Mouse (Mus musculus): ENCODE measurements around the gene Gm14137. TPM values are rescaled to one million over a fixed set of nuclear protein-coding genes. Genes with fewer than 3 reads are reported as not detected.

Gm14137 gene
- polyA plus RNA-seq, 1 experiment = 1.5 TPM

GRCm38 (mm10) chr2:119147775-119148174, 26.5 kb upstream of the Gm14137 start:
- Histone ChIP-seq H3K27me3 (ENCODE audit: control insufficient read depth, insufficient read depth, insufficient read length) (no peaks in the 10 kb centered on the region), H3K36me3 (ENCODE audit: control insufficient read depth, insufficient read depth) (peaks cover 70% of the 10 kb centered on the region), H3K79me2 (ENCODE audit: control insufficient read depth, insufficient read depth) (no peaks in the 10 kb centered on the region), H3K4me3 (ENCODE audit: insufficient read depth, poor library complexity, severe bottlenecking) (no peak overlapping the region), H3ac (ENCODE audit: control insufficient read depth, insufficient read length, low read depth) (no peak overlapping the region), H3K79me3 (ENCODE audit: low read depth) (no peaks in the 10 kb centered on the region)
- no peak for TF ChIP-seq USF1 (IDR thresholded peaks at IDR 0.05; ENCODE audit: low read depth)
- TF ChIP-seq CEBPB (IDR thresholded peaks at IDR 0.05; ENCODE audit: low read depth) = no peak
- TF ChIP-seq MYOD1 (IDR thresholded peaks at IDR 0.05; ENCODE audit: control insufficient read depth, insufficient read length, low read depth) = no peak
- TF ChIP-seq MAX (IDR thresholded peaks at IDR 0.05) = no peak
- no peak for TF ChIP-seq MYOG (IDR thresholded peaks at IDR 0.05; ENCODE audit: control insufficient read depth, extremely low read depth, insufficient read length)
- TF ChIP-seq FOSL1 (IDR thresholded peaks at IDR 0.05; ENCODE audit: insufficient read depth, low read length, poor library complexity, severe bottlenecking) = no peak
- TF ChIP-seq CTCF (IDR thresholded peaks at IDR 0.05; ENCODE audit: control insufficient read depth, insufficient read depth, insufficient read length) = no peak

GRCm38 (mm10) chr2:119152255-119152654, 22.1 kb upstream of the Gm14137 start:
- TF ChIP-seq USF1 (IDR thresholded peaks at IDR 0.05; ENCODE audit: low read depth) = no peak
- no peak for TF ChIP-seq MYOD1 (IDR thresholded peaks at IDR 0.05; ENCODE audit: control insufficient read depth, insufficient read length, low read depth)
- TF ChIP-seq CEBPB (IDR thresholded peaks at IDR 0.05; ENCODE audit: low read depth) = no peak
- TF ChIP-seq MAX (IDR thresholded peaks at IDR 0.05) = no peak
- no peak for TF ChIP-seq FOSL1 (IDR thresholded peaks at IDR 0.05; ENCODE audit: insufficient read depth, low read length, poor library complexity, severe bottlenecking)
- no peak for TF ChIP-seq CTCF (IDR thresholded peaks at IDR 0.05; ENCODE audit: control insufficient read depth, insufficient read depth, insufficient read length)
- TF ChIP-seq MYOG (IDR thresholded peaks at IDR 0.05; ENCODE audit: control insufficient read depth, extremely low read depth, insufficient read length) = no peak
- no peaks in the 10 kb centered on the region for H3K27me3 ChIP-seq (ENCODE audit: control insufficient read depth, insufficient read depth, insufficient read length)
- H3K4me3 ChIP-seq (ENCODE audit: insufficient read depth, poor library complexity, severe bottlenecking) = no peak overlapping the region
- peaks cover 12% of the 10 kb centered on the region for H3K79me3 ChIP-seq (ENCODE audit: low read depth)
- H3ac ChIP-seq (ENCODE audit: control insufficient read depth, insufficient read length, low read depth) = no peak overlapping the region
- H3K79me2 ChIP-seq (ENCODE audit: control insufficient read depth, insufficient read depth) = peaks cover 34% of the 10 kb centered on the region
- peaks cover 48% of the 10 kb centered on the region for H3K36me3 ChIP-seq (ENCODE audit: control insufficient read depth, insufficient read depth)

- no peak for TF ChIP-seq FOSL1 (IDR thresholded peaks at IDR 0.05; ENCODE audit: insufficient read depth, low read length, poor library complexity, severe bottlenecking)
- TF ChIP-seq CTCF (IDR thresholded peaks at IDR 0.05; ENCODE audit: control insufficient read depth, insufficient read depth, insufficient read length) = no peak
- TF ChIP-seq MYOG (IDR thresholded peaks at IDR 0.05; ENCODE audit: control insufficient read depth, extremely low read depth, insufficient read length) = no peak
- TF ChIP-seq CEBPB (IDR thresholded peaks at IDR 0.05; ENCODE audit: low read depth) = no peak
- no peak for TF ChIP-seq USF1 (IDR thresholded peaks at IDR 0.05; ENCODE audit: low read depth)
- TF ChIP-seq MAX (IDR thresholded peaks at IDR 0.05) = no peak
- no peak for TF ChIP-seq MYOD1 (IDR thresholded peaks at IDR 0.05; ENCODE audit: control insufficient read depth, insufficient read length, low read depth)
- H3K4me3 ChIP-seq (ENCODE audit: insufficient read depth, poor library complexity, severe bottlenecking) = no peak overlapping the region
- H3ac ChIP-seq (ENCODE audit: control insufficient read depth, insufficient read length, low read depth) = no peak overlapping the region
- peaks cover 12% of the 10 kb centered on the region for H3K79me3 ChIP-seq (ENCODE audit: low read depth)
- H3K27me3 ChIP-seq (ENCODE audit: control insufficient read depth, insufficient read depth, insufficient read length) = no peaks in the 10 kb centered on the region
- peaks cover 44% of the 10 kb centered on the region for H3K36me3 ChIP-seq (ENCODE audit: control insufficient read depth, insufficient read depth)
- peaks cover 34% of the 10 kb centered on the region for H3K79me2 ChIP-seq (ENCODE audit: control insufficient read depth, insufficient read depth)
Observed at GRCm38 (mm10) chr2:119154683-119155082, 19.6 kb upstream of the Gm14137 start.

- H3K27me3 ChIP-seq (ENCODE audit: control insufficient read depth, insufficient read depth, insufficient read length) = no peaks in the 10 kb centered on the region
- peaks cover 34% of the 10 kb centered on the region for H3K79me2 ChIP-seq (ENCODE audit: control insufficient read depth, insufficient read depth)
- peaks cover 38% of the 10 kb centered on the region for H3K36me3 ChIP-seq (ENCODE audit: control insufficient read depth, insufficient read depth)
- H3K4me3 ChIP-seq (ENCODE audit: insufficient read depth, poor library complexity, severe bottlenecking) = peak overlapping the region; percentile 97
- TF ChIP-seq CTCF (IDR thresholded peaks at IDR 0.05; ENCODE audit: control insufficient read depth, insufficient read depth, insufficient read length) (no peak), FOSL1 (IDR thresholded peaks at IDR 0.05; ENCODE audit: insufficient read depth, low read length, poor library complexity, severe bottlenecking) (no peak), MAX (IDR thresholded peaks at IDR 0.05) (no peak), USF1 (IDR thresholded peaks at IDR 0.05; ENCODE audit: low read depth) (no peak), MYOD1 (IDR thresholded peaks at IDR 0.05; ENCODE audit: control insufficient read depth, insufficient read length, low read depth) (no peak), MYOG (IDR thresholded peaks at IDR 0.05; ENCODE audit: control insufficient read depth, extremely low read depth, insufficient read length) (no peak), CEBPB (IDR thresholded peaks at IDR 0.05; ENCODE audit: low read depth) (no peak)
- H3K79me3 ChIP-seq (ENCODE audit: low read depth) = peaks cover 12% of the 10 kb centered on the region
- no peak overlapping the region for H3ac ChIP-seq (ENCODE audit: control insufficient read depth, insufficient read length, low read depth)
Observed at GRCm38 (mm10) chr2:119155388-119155787, 18.9 kb upstream of the Gm14137 start.

GRCm38 (mm10) chr2:119156081-119156680, 18.1 kb upstream of the Gm14137 start:
- Histone ChIP-seq H3K79me3 (ENCODE audit: low read depth) (peaks cover 12% of the 10 kb centered on the region), H3K4me3 (ENCODE audit: insufficient read depth, poor library complexity, severe bottlenecking) (peak overlapping the region; percentile 97), H3ac (ENCODE audit: control insufficient read depth, insufficient read length, low read depth) (peak overlapping the region; percentile 86), H3K27me3 (ENCODE audit: control insufficient read depth, insufficient read depth, insufficient read length) (no peaks in the 10 kb centered on the region), H3K36me3 (ENCODE audit: control insufficient read depth, insufficient read depth) (peaks cover 30% of the 10 kb centered on the region), H3K79me2 (ENCODE audit: control insufficient read depth, insufficient read depth) (peaks cover 34% of the 10 kb centered on the region)
- no peak for TF ChIP-seq USF1 (IDR thresholded peaks at IDR 0.05; ENCODE audit: low read depth)
- no peak for TF ChIP-seq MAX (IDR thresholded peaks at IDR 0.05)
- no peak for TF ChIP-seq CEBPB (IDR thresholded peaks at IDR 0.05; ENCODE audit: low read depth)
- no peak for TF ChIP-seq MYOD1 (IDR thresholded peaks at IDR 0.05; ENCODE audit: control insufficient read depth, insufficient read length, low read depth)
- no peak for TF ChIP-seq MYOG (IDR thresholded peaks at IDR 0.05; ENCODE audit: control insufficient read depth, extremely low read depth, insufficient read length)
- TF ChIP-seq FOSL1 (IDR thresholded peaks at IDR 0.05; ENCODE audit: insufficient read depth, low read length, poor library complexity, severe bottlenecking) = no peak
- no peak for TF ChIP-seq CTCF (IDR thresholded peaks at IDR 0.05; ENCODE audit: control insufficient read depth, insufficient read depth, insufficient read length)
